Mouse (Mus musculus) midbrain, embryonic 16.5 days (tissue): ENCODE measurements around the gene Thra. TPM values are rescaled to one million over a fixed set of nuclear protein-coding genes. Genes with fewer than 3 reads are reported as not detected.
A peak's percentile ranks its signal among the peaks of the same experiment; 100 is the strongest.

Experiments
- ATAC-seq: fragments of 200-750 bp; cut with Nextera tagmentation; 2 replicates; pipeline ENCODE4 v1.8.0; 2017; ENCODE audit warnings: moderate TSS enrichment
- H3K27ac ChIP-seq: fragments of 300-500 bp; sonication (generic); 2 replicates; pipeline ENCODE4 v1.5.1; 2014; ENCODE audit warnings: mild to moderate bottlenecking, low read length, mixed read lengths
- H3K27me3 ChIP-seq: fragments of 300-500 bp; sonication (generic); 2 replicates; pipeline ENCODE4 v1.6.1; 2014; ENCODE audit warnings: low read depth, low read length, mixed read lengths; ENCODE audit not compliant: control insufficient read depth, insufficient read depth
- H3K36me3 ChIP-seq: fragments of 300-500 bp; sonication (generic); 2 replicates; pipeline ENCODE4 v1.6.1; 2014; ENCODE audit warnings: mild to moderate bottlenecking, low read length, moderate library complexity, mixed read lengths; ENCODE audit not compliant: control insufficient read depth, insufficient read depth
- H3K4me1 ChIP-seq: fragments of 300-500 bp; sonication (generic); 2 replicates; pipeline ENCODE4 v1.6.1; 2014; ENCODE audit warnings: mild to moderate bottlenecking, low read length, mixed read lengths; ENCODE audit not compliant: control insufficient read depth, insufficient read depth
- H3K4me2 ChIP-seq: fragments of 300-500 bp; sonication (generic); 2 replicates; pipeline ENCODE4 v1.6.1; 2014; ENCODE audit warnings: mild to moderate bottlenecking, low read length, mixed read lengths
- H3K4me3 ChIP-seq: fragments of 300-500 bp; sonication (generic); 2 replicates; pipeline ENCODE4 v1.5.1; 2014; ENCODE audit warnings: low read depth, mild to moderate bottlenecking, low read length, moderate library complexity, mixed read lengths
- H3K9ac ChIP-seq: fragments of 300-500 bp; sonication (generic); 2 replicates; pipeline ENCODE4 v1.6.1; 2014; ENCODE audit warnings: low read depth, low read length, mixed read lengths
- H3K9me3 ChIP-seq: fragments of 300-500 bp; sonication (generic); replicated peaks from 2 replicates; pipeline ENCODE4 v1.6.1; 2014; ENCODE audit warnings: mild to moderate bottlenecking, low read length, mixed read lengths; ENCODE audit not compliant: control insufficient read depth, poor library complexity, severe bottlenecking
- WGBS: fragments of 180-500 bp; shearing (Covaris S2); extraction: QIAGEN DNeasy Blood & Tissue Kit; methylation state at CpG from one replicate; pipeline ENCODE4 v1.1.7; 2014; 5-methylcytosine and 5-hydroxymethylcytosine counted together
- polyA plus RNA-seq: library from polyadenylated mRNA; unstranded; fragments of >200 nt; fragmentation: Nextera tagmentation; extraction: Ambion mirVana; gene quantifications from 2 replicates; pipeline ENCODE4 v1.2.1, GENCODE M21; 2015

Gene Thra
- polyA plus RNA-seq, 1 experiment from 2014 or later: 149 TPM

- Histone ChIP-seq H3K36me3 (no peaks in the 10 kb centered on the region), H3K27me3 (no peaks in the 10 kb centered on the region), H3K27ac (peak overlapping the region; percentile 100), H3K4me3 (peak overlapping the region; percentile 83), H3K9me3 (no peaks in the 10 kb centered on the region), H3K4me2 (peak overlapping the region; percentile 93), H3K9ac (peak overlapping the region; percentile 96), H3K4me1 (peaks cover 38% of the 10 kb centered on the region)
- no peak for ATAC-seq
- 4% methylated on average over 8 of the region's 8 CpGs for WGBS
These were observed 429 bp upstream of the Thra start for GRCm38 (mm10) chr11:98740026-98740392.

GRCm38 (mm10) chr11:98741051-98741620 lies 698 bp downstream of the Thra start:
- Histone ChIP-seq H3K36me3 (no peaks in the 10 kb centered on the region), H3K9me3 (no peaks in the 10 kb centered on the region), H3K4me1 (peaks cover 50% of the 10 kb centered on the region), H3K4me3 (peak overlapping the region; percentile 83), H3K9ac (peak overlapping the region; percentile 96), H3K4me2 (peak overlapping the region; percentile 93), H3K27ac (peak overlapping the region; percentile 100), H3K27me3 (no peaks in the 10 kb centered on the region)
- no peak for ATAC-seq
- WGBS: under 1% methylated on average over 17 of the region's 17 CpGs

- H3K27me3 ChIP-seq: no peaks in the 10 kb centered on the region
- H3K9me3 ChIP-seq: no peaks in the 10 kb centered on the region
- peak overlapping the region; percentile 96 for H3K9ac ChIP-seq
- peak overlapping the region; percentile 100 for H3K27ac ChIP-seq
- H3K4me1 ChIP-seq: peaks cover 56% of the 10 kb centered on the region
- peak overlapping the region; percentile 83 for H3K4me3 ChIP-seq
- WGBS: under 1% methylated on average over 68 of the region's 86 CpGs
- H3K36me3 ChIP-seq: no peaks in the 10 kb centered on the region
- ATAC-seq: peak; percentile 63
- H3K4me2 ChIP-seq: peak overlapping the region; percentile 93
These were observed 1.4 kb downstream of the Thra start for GRCm38 (mm10) chr11:98741622-98742396.

- H3K36me3 ChIP-seq: no peaks in the 10 kb centered on the region
- WGBS: 1% methylated on average over 20 of the region's 21 CpGs
- H3K9me3 ChIP-seq: no peaks in the 10 kb centered on the region
- H3K9ac ChIP-seq: peak overlapping the region; percentile 96
- H3K27me3 ChIP-seq: no peaks in the 10 kb centered on the region
- peak; percentile 14 for ATAC-seq
- H3K27ac ChIP-seq: peak overlapping the region; percentile 100
- H3K4me2 ChIP-seq: peak overlapping the region; percentile 93
- H3K4me1 ChIP-seq: peaks cover 63% of the 10 kb centered on the region
- H3K4me3 ChIP-seq: peak overlapping the region; percentile 83
These were observed 2.2 kb downstream of the Thra start for GRCm38 (mm10) chr11:98742397-98743291.

GRCm38 (mm10) chr11:98743655-98744345 lies 3.4 kb downstream of the Thra start:
- Histone ChIP-seq H3K27ac (peak overlapping the region; percentile 100), H3K36me3 (no peaks in the 10 kb centered on the region), H3K4me2 (peak overlapping the region; percentile 93), H3K9me3 (no peaks in the 10 kb centered on the region), H3K9ac (peak overlapping the region; percentile 96), H3K4me1 (peaks cover 70% of the 10 kb centered on the region), H3K4me3 (peak overlapping the region; percentile 83), H3K27me3 (no peaks in the 10 kb centered on the region)
- ATAC-seq: no peak
- WGBS: 2% methylated on average over 9 of the region's 9 CpGs

GRCm38 (mm10) chr11:98744456-98745019 lies 4.1 kb downstream of the Thra start:
- Histone ChIP-seq H3K9ac (peak overlapping the region; percentile 96), H3K27ac (peak overlapping the region; percentile 100), H3K4me3 (peak overlapping the region; percentile 83), H3K36me3 (no peaks in the 10 kb centered on the region), H3K27me3 (no peaks in the 10 kb centered on the region), H3K4me2 (peak overlapping the region; percentile 93), H3K9me3 (no peaks in the 10 kb centered on the region), H3K4me1 (peaks cover 74% of the 10 kb centered on the region)
- no peak for ATAC-seq
- WGBS: 27% methylated on average over 7 of the region's 7 CpGs

GRCm38 (mm10) chr11:98745932-98746853 lies 5.8 kb downstream of the Thra start:
- Histone ChIP-seq H3K4me3 (peak overlapping the region; percentile 14), H3K9me3 (no peaks in the 10 kb centered on the region), H3K4me2 (peak overlapping the region; percentile 93), H3K9ac (peak overlapping the region; percentile 31), H3K27ac (peak overlapping the region; percentile 87), H3K27me3 (no peaks in the 10 kb centered on the region), H3K36me3 (no peaks in the 10 kb centered on the region), H3K4me1 (peaks cover 77% of the 10 kb centered on the region)
- ATAC-seq: no peak
- WGBS: 46% methylated on average over 12 of the region's 12 CpGs
